Mouse (Mus musculus) midbrain, embryonic 12.5 days (tissue): ENCODE measurements around the gene Cyp2s1. TPM values are rescaled to one million over a fixed set of nuclear protein-coding genes. Genes with fewer than 3 reads are reported as not detected.
A peak's percentile ranks its signal among the peaks of the same experiment; 100 is the strongest.

ENCODE experiments used
- ATAC-seq: fragments of 200-750 bp; cut with Nextera tagmentation; 2 replicates; pipeline ENCODE4 v1.8.0; 2017; ENCODE audit warnings: low read depth, moderate TSS enrichment, moderate library complexity; ENCODE audit not compliant: low FRiP score
- H3K27ac ChIP-seq: fragments of 300-500 bp; sonication (generic); replicated peaks from 2 replicates; pipeline ENCODE4 v1.5.1; 2016; ENCODE audit warnings: mild to moderate bottlenecking
- H3K27me3 ChIP-seq: fragments of 300-500 bp; sonication (generic); 2 replicates; pipeline ENCODE4 v1.6.1; 2016; ENCODE audit warnings: mild to moderate bottlenecking
- H3K36me3 ChIP-seq: fragments of 300-500 bp; sonication (generic); 2 replicates; pipeline ENCODE4 v1.6.1; 2016
- H3K4me1 ChIP-seq: fragments of 300-500 bp; sonication (generic); 2 replicates; pipeline ENCODE4 v1.6.1; 2016
- H3K4me2 ChIP-seq: fragments of 300-500 bp; sonication (generic); replicated peaks from 2 replicates; pipeline ENCODE4 v1.6.1; 2016; ENCODE audit warnings: mild to moderate bottlenecking, moderate library complexity
- H3K4me3 ChIP-seq: fragments of 300-500 bp; sonication (generic); 2 replicates; pipeline ENCODE4 v1.5.1; 2016; ENCODE audit warnings: mild to moderate bottlenecking
- H3K9ac ChIP-seq: fragments of 300-500 bp; sonication (generic); replicated peaks from 2 replicates; pipeline ENCODE4 v1.6.1; 2016; ENCODE audit warnings: mild to moderate bottlenecking, moderate library complexity
- H3K9me3 ChIP-seq: fragments of 300-500 bp; sonication (generic); 2 replicates; pipeline ENCODE4 v1.6.1; 2016; ENCODE audit warnings: mild to moderate bottlenecking
- WGBS: fragments of 180-500 bp; shearing (Covaris S2); methylation state at CpG from one replicate; pipeline ENCODE4 v1.1.7; 2016; 5-methylcytosine and 5-hydroxymethylcytosine counted together
- polyA plus RNA-seq: library from polyadenylated mRNA; unstranded; fragments of >200 nt; fragmentation: Nextera tagmentation; extraction: Ambion mirVana; gene quantifications from 2 replicates; pipeline ENCODE4 v1.2.1, GENCODE M21; 2016

Gene Cyp2s1
- polyA plus RNA-seq: 0.55 and 0.64 TPM in 2 replicates

GRCm38 (mm10) chr7:25816241-25816919 is at the start of gene Cyp2s1:
Cyp2s1 (minus strand) TSS chr7:25816913.
- Histone ChIP-seq H3K36me3 (no peaks in the 10 kb centered on the region), H3K4me3 (peak within 1 kb of the TSS; percentile 47), H3K27ac (no peak within 1 kb of the TSS), H3K9ac (peak within 1 kb of the TSS; percentile 53; the same call in 1 of the 2 replicates), H3K9me3 (no peaks in the 10 kb centered on the region), H3K4me2 (peak within 1 kb of the TSS; percentile 82), H3K27me3 (peaks cover 26% of the 10 kb centered on the region), H3K4me1 (peaks cover 11% of the 10 kb centered on the region)
- WGBS: 1% methylated on average over 37 of the region's 40 CpGs
- peak; percentile 30; the same call in 1 of the 2 replicates for ATAC-seq

GRCm38 (mm10) chr7:25864861-25865260 is 48.1 kb upstream of the Cyp2s1 start:
- no peaks in the 10 kb centered on the region for H3K27me3 ChIP-seq
- no peak overlapping the region for H3K4me3 ChIP-seq
- H3K4me2 ChIP-seq: no peak overlapping the region
- no peak overlapping the region for H3K9ac ChIP-seq
- H3K4me1 ChIP-seq: 0 out of 2 replicates have a peak, but pooled peaks cover 3% of the 10 kb centered on the region
- H3K27ac ChIP-seq: no peak overlapping the region
- ATAC-seq: no peak
- WGBS: 45% methylated on average over 5 of the region's 5 CpGs
- H3K36me3 ChIP-seq: no peaks in the 10 kb centered on the region
- H3K9me3 ChIP-seq: 0 out of 2 replicates have a peak, but pooled peaks cover 5% of the 10 kb centered on the region

- H3K4me1 ChIP-seq: 0 out of 2 replicates have a peak, but pooled peaks cover 3% of the 10 kb centered on the region
Observed at GRCm38 (mm10) chr7:25863756-25864155, 47.0 kb upstream of the Cyp2s1 start.

GRCm38 (mm10) chr7:25862365-25862764 is 45.7 kb upstream of the Cyp2s1 start:
- WGBS: 81% methylated on average over 2 of the region's 2 CpGs
- Histone ChIP-seq H3K4me2 (no peak overlapping the region), H3K9me3 (0 out of 2 replicates have a peak, but pooled peaks cover 5% of the 10 kb centered on the region), H3K27me3 (no peaks in the 10 kb centered on the region), H3K4me1 (0 out of 2 replicates have a peak, but pooled peaks cover 3% of the 10 kb centered on the region), H3K27ac (no peak overlapping the region), H3K9ac (no peak overlapping the region), H3K36me3 (no peaks in the 10 kb centered on the region), H3K4me3 (no peak overlapping the region)
- no peak for ATAC-seq

More at GRCm38 (mm10) chr7:25863756-25864155, 47.0 kb upstream of the Cyp2s1 start:
- H3K9me3 ChIP-seq: 0 out of 2 replicates have a peak, but pooled peaks cover 5% of the 10 kb centered on the region
- 80% methylated on average over 3 of the region's 3 CpGs for WGBS
- ATAC-seq: no peak
- H3K4me2 ChIP-seq: no peak overlapping the region
- H3K9ac ChIP-seq: no peak overlapping the region
- no peak overlapping the region for H3K4me3 ChIP-seq
- no peaks in the 10 kb centered on the region for H3K27me3 ChIP-seq
- H3K36me3 ChIP-seq: no peaks in the 10 kb centered on the region
- H3K27ac ChIP-seq: no peak overlapping the region

- H3K9me3 ChIP-seq: no peaks in the 10 kb centered on the region
- WGBS: 16% methylated on average over 9 of the region's 9 CpGs
- H3K27me3 ChIP-seq: no peaks in the 10 kb centered on the region
- H3K27ac ChIP-seq: no peak overlapping the region
- H3K4me1 ChIP-seq: 0 out of 2 replicates have a peak, but pooled peaks cover 3% of the 10 kb centered on the region
- ATAC-seq: peak; percentile 52; the same call in 1 of the 2 replicates
- H3K36me3 ChIP-seq: no peaks in the 10 kb centered on the region
- H3K4me3 ChIP-seq: peak overlapping the region; percentile 25
- H3K9ac ChIP-seq: no peak overlapping the region
- H3K4me2 ChIP-seq: peak overlapping the region; percentile 49
Observed at GRCm38 (mm10) chr7:25859962-25860870, 43.5 kb upstream of the Cyp2s1 start.

- ATAC-seq: no peak
- 44% methylated on average over 8 of the region's 8 CpGs for WGBS
- H3K27me3 ChIP-seq: no peaks in the 10 kb centered on the region
Observed at GRCm38 (mm10) chr7:25855082-25855481, 38.4 kb upstream of the Cyp2s1 start.

GRCm38 (mm10) chr7:25848444-25848812 is 31.7 kb upstream of the Cyp2s1 start:
- ATAC-seq: peak; percentile 66
- Histone ChIP-seq H3K36me3 (no peaks in the 10 kb centered on the region), H3K27ac (no peak overlapping the region), H3K4me2 (peak overlapping the region; percentile 58), H3K9me3 (no peaks in the 10 kb centered on the region), H3K4me3 (peak overlapping the region; percentile 45), H3K27me3 (no peaks in the 10 kb centered on the region), H3K9ac (peak overlapping the region; percentile 53), H3K4me1 (no peaks in the 10 kb centered on the region)
- 29% methylated on average over 11 of the region's 11 CpGs for WGBS

More at GRCm38 (mm10) chr7:25855082-25855481, 38.4 kb upstream of the Cyp2s1 start:
- no peak overlapping the region for H3K4me2 ChIP-seq
- H3K27ac ChIP-seq: no peak overlapping the region
- 0 out of 2 replicates have a peak, but pooled peaks cover 1% of the 10 kb centered on the region for H3K4me1 ChIP-seq
- H3K9ac ChIP-seq: no peak overlapping the region
- no peaks in the 10 kb centered on the region for H3K9me3 ChIP-seq
- H3K36me3 ChIP-seq: no peaks in the 10 kb centered on the region
- no peak overlapping the region for H3K4me3 ChIP-seq

- peak; percentile 72 for ATAC-seq
- Histone ChIP-seq H3K27ac (no peak overlapping the region), H3K4me1 (no peaks in the 10 kb centered on the region), H3K4me3 (peak overlapping the region; percentile 45), H3K9me3 (no peaks in the 10 kb centered on the region), H3K9ac (peak overlapping the region; percentile 53), H3K36me3 (no peaks in the 10 kb centered on the region), H3K27me3 (no peaks in the 10 kb centered on the region), H3K4me2 (peak overlapping the region; percentile 58)
- WGBS: 13% methylated on average over 13 of the region's 13 CpGs
Observed at GRCm38 (mm10) chr7:25847722-25848443, 31.2 kb upstream of the Cyp2s1 start.

- Histone ChIP-seq H3K4me1 (no peaks in the 10 kb centered on the region), H3K36me3 (no peaks in the 10 kb centered on the region), H3K27ac (no peak overlapping the region), H3K27me3 (no peaks in the 10 kb centered on the region), H3K4me3 (no peak overlapping the region), H3K4me2 (no peak overlapping the region), H3K9ac (no peak overlapping the region), H3K9me3 (no peaks in the 10 kb centered on the region)
- WGBS: 81% methylated on average over 3 of the region's 3 CpGs
- no peak for ATAC-seq
Observed at GRCm38 (mm10) chr7:25844885-25845284, 28.2 kb upstream of the Cyp2s1 start.

GRCm38 (mm10) chr7:25844423-25844822 is 27.7 kb upstream of the Cyp2s1 start:
- 79% methylated on average over 8 of the region's 8 CpGs for WGBS
- no peaks in the 10 kb centered on the region for H3K9me3 ChIP-seq
- no peaks in the 10 kb centered on the region for H3K27me3 ChIP-seq
- no peak overlapping the region for H3K4me2 ChIP-seq
- H3K9ac ChIP-seq: no peak overlapping the region
- no peak for ATAC-seq
- H3K4me3 ChIP-seq: no peak overlapping the region
- no peaks in the 10 kb centered on the region for H3K36me3 ChIP-seq
- no peaks in the 10 kb centered on the region for H3K4me1 ChIP-seq
- no peak overlapping the region for H3K27ac ChIP-seq

GRCm38 (mm10) chr7:25843492-25843891 is 26.8 kb upstream of the Cyp2s1 start:
- H3K4me1 ChIP-seq: no peaks in the 10 kb centered on the region
- H3K9me3 ChIP-seq: no peaks in the 10 kb centered on the region
- no peak overlapping the region for H3K9ac ChIP-seq
- H3K27ac ChIP-seq: no peak overlapping the region
- H3K4me3 ChIP-seq: no peak overlapping the region
- WGBS: 27% methylated on average over 2 of the region's 2 CpGs
- no peaks in the 10 kb centered on the region for H3K36me3 ChIP-seq
- no peaks in the 10 kb centered on the region for H3K27me3 ChIP-seq
- no peak overlapping the region for H3K4me2 ChIP-seq
- ATAC-seq: no peak
